Mouse (Mus musculus): ENCODE data around the gene Synpo2.

DNA sequence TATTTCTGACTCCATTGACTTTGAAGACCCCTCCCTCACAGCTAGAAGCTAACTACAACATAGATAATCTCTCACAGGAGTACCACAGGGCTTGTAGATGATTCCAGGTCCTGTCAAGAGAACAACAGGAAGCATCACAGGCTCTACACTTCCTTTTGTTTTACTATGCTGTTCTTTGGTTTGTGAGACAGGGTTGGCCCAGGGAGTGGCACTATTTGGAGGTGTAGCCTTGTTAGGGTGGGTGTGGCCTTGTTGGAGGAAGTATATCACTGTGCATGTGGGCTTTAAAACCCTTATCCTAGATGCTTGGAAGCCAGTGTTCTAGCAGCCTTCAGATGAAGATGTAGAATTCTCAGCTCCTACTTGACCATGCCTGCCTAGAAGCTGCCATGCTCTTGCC lies 160.9 kb downstream of the Synpo2 start:
- TF ChIP-seq CTCF (conservative IDR thresholded peaks at IDR 0.05; ENCODE audit: insufficient read depth, insufficient read length, low read depth, low read length) (no peak), POLR2A (IDR thresholded peaks at IDR 0.05; ENCODE audit: low read depth, low read length) (no peak)

All from kidney, adult 2 months (tissue).